Mouse (Mus musculus): Measurements from ENCODE around the gene Cd3eap. TPM values are rescaled to one million over a fixed set of nuclear protein-coding genes. Genes with fewer than 3 reads are reported as not detected.

Gene Cd3eap
- polyA plus RNA-seq, 1 experiment: 7.5 TPM

GRCm38 (mm10) chr7:19322489-19322888, 36.8 kb downstream of the Cd3eap start:
- H3K27me3 ChIP-seq (ENCODE audit: control insufficient read depth, insufficient read depth, low read length): peaks cover 5% of the 10 kb centered on the region; the same call in 1 of the 2 replicates
- H3K4me3 ChIP-seq (ENCODE audit: control insufficient read depth, insufficient read depth, low read length): no peak overlapping the region
- no peak overlapping the region for H3K27ac ChIP-seq (ENCODE audit: control insufficient read depth, insufficient read depth, low read length)
- TF ChIP-seq POLR2A (IDR thresholded peaks at IDR 0.05; ENCODE audit: control insufficient read depth, extremely low read depth, insufficient read depth, low read length, poor library complexity) (no peak), CTCF (IDR thresholded peaks at IDR 0.05; ENCODE audit: borderline replicate concordance, control insufficient read depth, extremely low read depth, insufficient read depth, low read length, poor library complexity) (no peak)
- H3K4me1 ChIP-seq (replicated peaks; ENCODE audit: control insufficient read depth, insufficient read depth, low read length): peaks cover 8% of the 10 kb centered on the region
- no peaks in the 10 kb centered on the region for H3K36me3 ChIP-seq (ENCODE audit: control insufficient read depth, insufficient read depth, low read length)
- DNase-seq: no peak
- WGBS: 67% methylated on average over 9 of the region's 9 CpGs

- no peak for DNase-seq
- 22% methylated on average over 5 of the region's 5 CpGs for WGBS
- H3K4me1 ChIP-seq (replicated peaks; ENCODE audit: control insufficient read depth, insufficient read depth, low read length): peaks cover 7% of the 10 kb centered on the region
- no peak overlapping the region for H3K27ac ChIP-seq (ENCODE audit: control insufficient read depth, insufficient read depth, low read length)
- TF ChIP-seq POLR2A (IDR thresholded peaks at IDR 0.05; ENCODE audit: control insufficient read depth, extremely low read depth, insufficient read depth, low read length, poor library complexity) (no peak), CTCF (IDR thresholded peaks at IDR 0.05; ENCODE audit: borderline replicate concordance, control insufficient read depth, extremely low read depth, insufficient read depth, low read length, poor library complexity) (no peak)
- H3K27me3 ChIP-seq (ENCODE audit: control insufficient read depth, insufficient read depth, low read length): no peaks in the 10 kb centered on the region
- no peak overlapping the region for H3K4me3 ChIP-seq (ENCODE audit: control insufficient read depth, insufficient read depth, low read length)
- no peaks in the 10 kb centered on the region for H3K36me3 ChIP-seq (ENCODE audit: control insufficient read depth, insufficient read depth, low read length)
These were observed 37.8 kb downstream of the Cd3eap start for GRCm38 (mm10) chr7:19321464-19321863.

- no peak overlapping the region for H3K4me3 ChIP-seq (ENCODE audit: control insufficient read depth, insufficient read depth, low read length)
- WGBS: 47% methylated on average over 7 of the region's 7 CpGs
These were observed 38.6 kb downstream of the Cd3eap start for GRCm38 (mm10) chr7:19320637-19321036.

DNA sequence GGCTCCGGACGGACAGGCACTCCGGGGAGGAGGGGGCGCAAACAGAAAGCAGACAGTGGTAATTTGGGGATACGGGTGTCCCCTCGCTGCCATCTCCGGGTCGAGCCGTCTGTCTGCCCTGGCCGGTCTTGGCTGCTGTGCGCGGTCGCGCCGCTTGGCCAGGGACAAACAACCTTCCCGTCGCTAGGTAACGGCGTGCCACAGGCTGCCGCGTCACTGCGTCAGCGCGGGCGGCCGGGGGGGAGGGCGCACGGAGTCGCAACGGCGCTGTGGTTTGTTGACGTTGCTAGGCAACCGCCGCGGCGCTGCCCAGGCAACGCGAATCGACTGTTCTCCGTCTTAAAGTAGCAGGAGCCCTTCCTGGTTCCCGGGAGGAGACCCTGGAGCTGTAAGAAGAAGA, 39.4 kb downstream of the Cd3eap start:
- no peak overlapping the region for H3K27ac ChIP-seq (ENCODE audit: control insufficient read depth, insufficient read depth, low read length)
- DNase-seq: peak; percentile 90
- 1% methylated on average over 41 of the region's 41 CpGs for WGBS
- peak; percentile 70; the same call in 1 of the 2 replicates for TF ChIP-seq CTCF (IDR thresholded peaks at IDR 0.05; ENCODE audit: borderline replicate concordance, control insufficient read depth, extremely low read depth, insufficient read depth, low read length, poor library complexity)
- TF ChIP-seq POLR2A (IDR thresholded peaks at IDR 0.05; ENCODE audit: control insufficient read depth, extremely low read depth, insufficient read depth, low read length, poor library complexity): 0 out of 2 replicates have a peak, but pooled peaks have one; percentile 38
- H3K4me1 ChIP-seq (replicated peaks; ENCODE audit: control insufficient read depth, insufficient read depth, low read length): peaks cover 5% of the 10 kb centered on the region
- H3K36me3 ChIP-seq (ENCODE audit: control insufficient read depth, insufficient read depth, low read length): no peaks in the 10 kb centered on the region
- no peaks in the 10 kb centered on the region for H3K27me3 ChIP-seq (ENCODE audit: control insufficient read depth, insufficient read depth, low read length)
- peak overlapping the region; percentile 29 for H3K4me3 ChIP-seq (ENCODE audit: control insufficient read depth, insufficient read depth, low read length)

More at GRCm38 (mm10) chr7:19320637-19321036, 38.6 kb downstream of the Cd3eap start:
- H3K27me3 ChIP-seq (ENCODE audit: control insufficient read depth, insufficient read depth, low read length): no peaks in the 10 kb centered on the region
- TF ChIP-seq POLR2A (IDR thresholded peaks at IDR 0.05; ENCODE audit: control insufficient read depth, extremely low read depth, insufficient read depth, low read length, poor library complexity) (no peak), CTCF (IDR thresholded peaks at IDR 0.05; ENCODE audit: borderline replicate concordance, control insufficient read depth, extremely low read depth, insufficient read depth, low read length, poor library complexity) (no peak)
- no peaks in the 10 kb centered on the region for H3K36me3 ChIP-seq (ENCODE audit: control insufficient read depth, insufficient read depth, low read length)
- H3K4me1 ChIP-seq (replicated peaks; ENCODE audit: control insufficient read depth, insufficient read depth, low read length): peaks cover 5% of the 10 kb centered on the region
- H3K27ac ChIP-seq (ENCODE audit: control insufficient read depth, insufficient read depth, low read length): no peak overlapping the region
- DNase-seq: no peak

- no peaks in the 10 kb centered on the region for H3K36me3 ChIP-seq (ENCODE audit: control insufficient read depth, insufficient read depth, low read length)
- H3K4me1 ChIP-seq (replicated peaks; ENCODE audit: control insufficient read depth, insufficient read depth, low read length): peaks cover 5% of the 10 kb centered on the region
- H3K27ac ChIP-seq (ENCODE audit: control insufficient read depth, insufficient read depth, low read length): no peak overlapping the region
- peak overlapping the region; percentile 29; the same call in 1 of the 2 replicates for H3K4me3 ChIP-seq (ENCODE audit: control insufficient read depth, insufficient read depth, low read length)
- DNase-seq: no peak
- TF ChIP-seq POLR2A (IDR thresholded peaks at IDR 0.05; ENCODE audit: control insufficient read depth, extremely low read depth, insufficient read depth, low read length, poor library complexity) (no peak), CTCF (IDR thresholded peaks at IDR 0.05; ENCODE audit: borderline replicate concordance, control insufficient read depth, extremely low read depth, insufficient read depth, low read length, poor library complexity) (no peak)
- no peaks in the 10 kb centered on the region for H3K27me3 ChIP-seq (ENCODE audit: control insufficient read depth, insufficient read depth, low read length)
- 63% methylated on average over 9 of the region's 9 CpGs for WGBS
These were observed 39.8 kb downstream of the Cd3eap start for GRCm38 (mm10) chr7:19319458-19319857.

DNA sequence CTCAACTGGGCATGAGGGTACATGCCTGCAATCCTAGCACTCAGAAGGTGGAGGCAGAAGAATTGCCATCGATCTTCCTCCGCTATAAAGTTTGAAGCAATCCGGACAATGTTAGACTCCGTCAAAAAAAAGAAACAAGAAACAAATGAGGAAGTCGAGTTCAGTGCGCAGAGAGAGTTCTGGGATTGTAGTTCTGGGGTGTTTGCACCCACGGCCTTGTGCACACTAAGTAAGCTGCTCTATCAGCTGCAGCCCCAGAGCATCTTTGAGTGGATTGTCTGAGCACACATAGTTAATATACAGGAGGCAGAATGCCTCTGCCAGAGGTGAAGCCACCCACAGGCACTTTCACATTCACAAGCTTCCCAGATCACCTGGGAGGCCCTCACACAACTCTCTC, 40.6 kb downstream of the Cd3eap start:
- H3K4me3 ChIP-seq (ENCODE audit: control insufficient read depth, insufficient read depth, low read length): no peak overlapping the region
- DNase-seq: no peak

DNA sequence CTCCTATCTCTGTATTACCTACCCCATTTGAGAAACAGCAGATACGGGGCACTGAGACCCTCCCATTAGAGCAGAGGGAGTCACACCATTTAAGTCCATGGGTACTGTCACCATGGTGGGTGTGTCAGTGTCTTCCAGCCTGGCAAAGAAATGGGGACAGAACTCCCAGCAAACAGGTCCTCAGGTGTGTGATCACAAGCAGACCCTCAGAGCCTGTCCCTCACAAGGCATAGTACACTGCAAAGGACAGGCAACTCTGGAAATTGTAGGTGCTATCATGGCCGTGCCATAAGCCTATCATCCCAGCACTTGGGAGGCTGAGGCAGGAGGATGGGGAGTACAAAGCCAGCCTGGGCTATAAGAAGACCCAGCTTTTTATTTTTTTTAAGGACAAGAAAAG, 41.1 kb downstream of the Cd3eap start:
- WGBS: 84% methylated on average over 2 of the region's 2 CpGs
- Histone ChIP-seq H3K36me3 (ENCODE audit: control insufficient read depth, insufficient read depth, low read length) (no peaks in the 10 kb centered on the region), H3K27me3 (ENCODE audit: control insufficient read depth, insufficient read depth, low read length) (no peaks in the 10 kb centered on the region), H3K4me1 (replicated peaks; ENCODE audit: control insufficient read depth, insufficient read depth, low read length) (peaks cover 5% of the 10 kb centered on the region), H3K27ac (ENCODE audit: control insufficient read depth, insufficient read depth, low read length) (no peak overlapping the region), H3K4me3 (ENCODE audit: control insufficient read depth, insufficient read depth, low read length) (no peak overlapping the region)
- DNase-seq: no peak
- TF ChIP-seq CTCF (IDR thresholded peaks at IDR 0.05; ENCODE audit: borderline replicate concordance, control insufficient read depth, extremely low read depth, insufficient read depth, low read length, poor library complexity): no peak
- TF ChIP-seq POLR2A (IDR thresholded peaks at IDR 0.05; ENCODE audit: control insufficient read depth, extremely low read depth, insufficient read depth, low read length, poor library complexity): no peak

More for the DNA sequence above, 40.6 kb downstream of the Cd3eap start:
- 14% methylated on average over 7 of the region's 7 CpGs for WGBS
- no peaks in the 10 kb centered on the region for H3K36me3 ChIP-seq (ENCODE audit: control insufficient read depth, insufficient read depth, low read length)
- no peak overlapping the region for H3K27ac ChIP-seq (ENCODE audit: control insufficient read depth, insufficient read depth, low read length)
- TF ChIP-seq POLR2A (IDR thresholded peaks at IDR 0.05; ENCODE audit: control insufficient read depth, extremely low read depth, insufficient read depth, low read length, poor library complexity): no peak
- TF ChIP-seq CTCF (IDR thresholded peaks at IDR 0.05; ENCODE audit: borderline replicate concordance, control insufficient read depth, extremely low read depth, insufficient read depth, low read length, poor library complexity): no peak
- no peaks in the 10 kb centered on the region for H3K27me3 ChIP-seq (ENCODE audit: control insufficient read depth, insufficient read depth, low read length)
- peaks cover 5% of the 10 kb centered on the region for H3K4me1 ChIP-seq (replicated peaks; ENCODE audit: control insufficient read depth, insufficient read depth, low read length)
